Mouse (Mus musculus) hindbrain, embryonic 15.5 days (tissue): Measurements from ENCODE around the gene Aoc1. TPM values are rescaled to one million over a fixed set of nuclear protein-coding genes. Genes with fewer than 3 reads are reported as not detected.

Experiments used
- ATAC-seq: fragments of 200-750 bp; cut with Nextera tagmentation; 2 replicates; pipeline ENCODE4 v1.8.0; 2017; ENCODE audit warnings: low read depth, moderate number of reproducible peaks, moderate TSS enrichment; ENCODE audit not compliant: low FRiP score
- H3K27ac ChIP-seq: fragments of 300-500 bp; sonication (generic); replicated peaks from 2 replicates; pipeline ENCODE4 v1.5.1; 2015; ENCODE audit warnings: mild to moderate bottlenecking, inconsistent platforms
- H3K27me3 ChIP-seq: fragments of 300-500 bp; sonication (generic); 2 replicates; pipeline ENCODE4 v1.6.1; 2015; ENCODE audit warnings: control low read depth, inconsistent platforms
- H3K36me3 ChIP-seq: fragments of 300-500 bp; sonication (generic); 2 replicates; pipeline ENCODE4 v1.6.1; 2015; ENCODE audit warnings: control low read depth, inconsistent platforms
- H3K4me1 ChIP-seq: fragments of 300-500 bp; sonication (generic); replicated peaks from 2 replicates; pipeline ENCODE4 v1.6.1; 2015; ENCODE audit warnings: control low read depth, inconsistent platforms
- H3K4me2 ChIP-seq: fragments of 300-500 bp; sonication (generic); 2 replicates; pipeline ENCODE4 v1.6.1; 2015; ENCODE audit warnings: moderate library complexity, mild to moderate bottlenecking, inconsistent platforms
- H3K4me3 ChIP-seq: fragments of 300-500 bp; sonication (generic); 2 replicates; pipeline ENCODE4 v1.5.1; 2015; ENCODE audit warnings: mild to moderate bottlenecking, inconsistent platforms
- H3K9ac ChIP-seq: fragments of 300-500 bp; sonication (generic); 2 replicates; pipeline ENCODE4 v1.6.1; 2015; ENCODE audit warnings: inconsistent platforms
- H3K9me3 ChIP-seq: fragments of 300-500 bp; sonication (generic); 2 replicates; pipeline ENCODE4 v1.6.1; 2016; ENCODE audit warnings: control low read depth, inconsistent platforms
- whole genome bisulfite sequencing: fragments of 180-500 bp; shearing (Covaris S2); methylation state at CpG from one replicate; pipeline ENCODE4 v1.1.7; 2015; 5-methylcytosine and 5-hydroxymethylcytosine counted together
- polyA plus RNA-seq: library from polyadenylated mRNA; unstranded; fragments of >200 nt; fragmentation: Nextera tagmentation; extraction: Ambion mirVana; gene quantifications from 2 replicates; pipeline ENCODE4 v1.2.1, GENCODE M21; 2015

The Aoc1 gene
- polyA plus RNA-seq, 1 experiment from 2014 or later = not detected

- Histone ChIP-seq H3K4me3 (no peak overlapping the region), H3K27ac (no peak overlapping the region), H3K9me3 (no peaks in the 10 kb centered on the region), H3K4me1 (no peaks in the 10 kb centered on the region), H3K9ac (no peak overlapping the region), H3K36me3 (no peaks in the 10 kb centered on the region), H3K27me3 (no peaks in the 10 kb centered on the region), H3K4me2 (no peak overlapping the region)
- ATAC-seq = no peak
- WGBS = 73% methylated on average over 2 of the region's 2 CpGs
Measured at GRCm38 (mm10) chr6:48949596-48949995, 76.9 kb downstream of the Aoc1 start.

DNA sequence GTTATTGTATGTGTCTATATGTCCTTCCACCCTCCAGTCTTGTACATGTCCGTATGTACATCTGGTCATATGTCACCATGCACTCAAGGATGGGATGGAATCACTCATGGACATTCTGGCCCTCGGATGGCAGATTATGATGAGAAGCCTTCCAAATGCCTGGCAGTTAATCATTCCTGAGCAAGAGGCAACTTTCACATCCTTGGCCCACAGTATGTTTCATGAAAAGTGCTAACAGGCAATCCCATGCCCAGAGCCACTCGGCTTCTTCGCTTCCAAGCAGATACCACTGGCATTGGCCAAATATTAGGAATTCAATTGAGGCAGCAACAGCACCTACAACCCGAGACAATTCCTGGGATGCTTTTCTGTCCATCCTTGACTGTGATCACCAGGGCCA lies 78.0 kb downstream of the Aoc1 start:
- no peaks in the 10 kb centered on the region for H3K36me3 ChIP-seq
- H3K27ac ChIP-seq = no peak overlapping the region
- WGBS = 87% methylated on average over 5 of the region's 5 CpGs

DNA sequence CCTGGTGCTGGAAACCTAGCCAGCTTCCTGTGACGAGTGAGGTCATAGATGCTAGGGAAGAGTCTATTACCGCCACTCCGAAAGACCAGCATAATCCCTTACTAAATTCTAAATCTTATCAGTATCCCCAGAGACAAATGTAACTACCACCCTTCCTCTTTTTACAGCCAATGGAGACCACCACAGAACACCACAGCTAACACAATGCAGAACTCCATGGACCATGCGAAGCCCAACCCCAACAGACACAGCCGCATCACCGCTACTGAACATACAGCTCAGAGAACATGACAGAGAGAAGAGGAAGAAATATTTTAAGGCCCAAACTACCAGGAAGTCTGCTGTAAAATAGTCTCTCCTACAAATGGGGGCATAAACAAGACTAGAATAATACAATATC lies 78.9 kb downstream of the Aoc1 start:
- Histone ChIP-seq H3K27ac (no peak overlapping the region), H3K4me3 (no peak overlapping the region), H3K27me3 (no peaks in the 10 kb centered on the region), H3K9me3 (no peaks in the 10 kb centered on the region), H3K4me2 (no peak overlapping the region), H3K4me1 (no peaks in the 10 kb centered on the region), H3K36me3 (no peaks in the 10 kb centered on the region), H3K9ac (no peak overlapping the region)
- no peak for ATAC-seq
- WGBS = 93% methylated on average over 6 of the region's 6 CpGs

More for the DNA sequence above, 78.0 kb downstream of the Aoc1 start:
- Histone ChIP-seq H3K4me3 (no peak overlapping the region), H3K4me2 (no peak overlapping the region), H3K27me3 (no peaks in the 10 kb centered on the region), H3K9ac (no peak overlapping the region), H3K4me1 (no peaks in the 10 kb centered on the region), H3K9me3 (no peaks in the 10 kb centered on the region)
- ATAC-seq = no peak

GRCm38 (mm10) chr6:48953220-48953619 lies 80.5 kb downstream of the Aoc1 start:
- no peaks in the 10 kb centered on the region for H3K36me3 ChIP-seq
- H3K9me3 ChIP-seq = no peaks in the 10 kb centered on the region
- H3K27me3 ChIP-seq = no peaks in the 10 kb centered on the region
- ATAC-seq = no peak
- H3K9ac ChIP-seq = no peak overlapping the region
- no peak overlapping the region for H3K4me3 ChIP-seq
- no peak overlapping the region for H3K4me2 ChIP-seq
- no peak overlapping the region for H3K27ac ChIP-seq
- H3K4me1 ChIP-seq = no peaks in the 10 kb centered on the region
- WGBS = 86% methylated on average over 5 of the region's 5 CpGs

DNA sequence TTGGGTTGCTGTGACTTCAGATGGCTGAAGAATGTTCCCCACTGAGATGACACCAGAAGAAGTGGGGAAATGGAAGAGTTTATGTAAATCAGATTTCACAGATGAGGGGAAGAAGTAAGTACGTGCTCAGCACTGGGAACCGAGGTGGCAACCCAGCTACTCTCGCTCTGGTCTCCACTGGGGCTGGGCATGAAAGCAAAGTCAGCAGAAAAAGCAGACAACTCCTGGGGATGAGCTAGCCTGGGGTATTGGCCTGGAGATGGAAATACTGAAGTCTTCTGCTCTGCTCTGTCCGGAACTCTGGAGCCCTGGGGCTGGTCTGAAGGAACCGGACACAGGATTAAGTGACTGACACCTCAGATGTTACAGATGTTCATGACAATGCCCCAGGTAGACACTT lies 81.5 kb downstream of the Aoc1 start:
- no peak for ATAC-seq
- H3K9me3 ChIP-seq = no peaks in the 10 kb centered on the region
- H3K9ac ChIP-seq = no peak overlapping the region
- no peak overlapping the region for H3K4me2 ChIP-seq
- H3K27me3 ChIP-seq = no peaks in the 10 kb centered on the region
- 78% methylated on average over 5 of the region's 5 CpGs for WGBS
- no peaks in the 10 kb centered on the region for H3K4me1 ChIP-seq
- no peaks in the 10 kb centered on the region for H3K36me3 ChIP-seq
- no peak overlapping the region for H3K4me3 ChIP-seq
- H3K27ac ChIP-seq = no peak overlapping the region

- Histone ChIP-seq H3K27me3 (no peaks in the 10 kb centered on the region), H3K4me3 (no peak overlapping the region), H3K4me1 (no peaks in the 10 kb centered on the region), H3K4me2 (no peak overlapping the region), H3K9me3 (no peaks in the 10 kb centered on the region), H3K9ac (no peak overlapping the region), H3K36me3 (no peaks in the 10 kb centered on the region), H3K27ac (no peak overlapping the region)
- WGBS = 50% methylated on average over 1 of the region's 1 CpGs
- no peak for ATAC-seq
Measured at GRCm38 (mm10) chr6:48954946-48955345, 82.2 kb downstream of the Aoc1 start.

DNA sequence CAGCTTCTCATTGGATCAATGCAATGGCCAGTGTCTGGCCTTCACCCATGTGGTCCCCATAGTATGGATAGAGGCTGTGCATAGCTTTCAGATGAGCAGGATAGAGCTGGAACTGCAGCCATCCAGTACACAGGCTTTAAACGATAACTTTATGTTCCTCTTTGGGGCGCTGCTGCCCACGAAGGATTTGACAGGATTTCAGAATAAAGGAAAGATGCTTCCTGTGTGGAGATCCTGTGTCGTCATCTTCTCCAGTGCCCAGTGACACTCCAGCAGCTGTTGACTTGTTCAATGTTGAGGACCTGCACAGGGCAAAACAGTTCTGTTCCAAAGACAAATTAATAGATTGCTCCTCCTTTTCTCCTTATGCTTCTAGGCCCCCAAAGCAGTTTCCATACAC lies 84.1 kb downstream of the Aoc1 start:
- no peaks in the 10 kb centered on the region for H3K27me3 ChIP-seq
- H3K27ac ChIP-seq = no peak overlapping the region
- H3K4me2 ChIP-seq = no peak overlapping the region
- 85% methylated on average over 4 of the region's 4 CpGs for WGBS
- ATAC-seq = no peak
- H3K4me3 ChIP-seq = no peak overlapping the region
- H3K4me1 ChIP-seq = no peaks in the 10 kb centered on the region
- no peaks in the 10 kb centered on the region for H3K36me3 ChIP-seq
- H3K9ac ChIP-seq = no peak overlapping the region
- no peaks in the 10 kb centered on the region for H3K9me3 ChIP-seq

DNA sequence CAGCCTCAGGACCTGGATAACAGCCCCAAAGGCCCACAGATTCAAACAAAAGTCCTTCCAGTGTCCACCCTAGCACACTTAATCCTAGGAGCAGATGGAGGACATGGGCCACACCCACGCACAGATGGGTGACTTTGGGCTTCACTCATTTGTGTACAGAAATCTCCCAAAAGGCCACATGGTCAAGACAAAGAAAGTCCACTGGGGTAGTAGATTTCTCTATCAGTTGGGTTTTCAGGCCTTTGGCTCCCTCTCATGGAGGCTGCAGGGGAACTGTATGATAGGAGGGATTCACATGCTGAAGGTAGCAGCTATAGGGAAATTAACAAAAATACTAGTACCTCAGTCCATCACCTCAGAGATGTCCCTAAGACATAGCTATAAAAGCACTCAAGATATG lies 85.4 kb downstream of the Aoc1 start:
- Histone ChIP-seq H3K4me2 (no peak overlapping the region), H3K27me3 (no peaks in the 10 kb centered on the region), H3K4me3 (no peak overlapping the region), H3K9ac (no peak overlapping the region), H3K9me3 (no peaks in the 10 kb centered on the region), H3K36me3 (no peaks in the 10 kb centered on the region), H3K4me1 (no peaks in the 10 kb centered on the region), H3K27ac (no peak overlapping the region)
- WGBS = 39% methylated on average over 1 of the region's 1 CpGs
- ATAC-seq = peak; percentile 45; the same call in 1 of the 2 replicates

Other genes starting within 250 kb of the Aoc1 start
- 26.4 and 27.1 TPM in 2 replicates for gene AI854703, start 246.1 kb upstream of the Aoc1 start, polyA plus RNA-seq
- gene Gimap8, start 225.7 kb upstream of the Aoc1 start, polyA plus RNA-seq = 0.56 TPM in 2 replicates
- gene Gimap9, start 196.8 kb upstream of the Aoc1 start, polyA plus RNA-seq = 1.6 and 1.7 TPM in 2 replicates
- gene Gimap4, start 188.3 kb upstream of the Aoc1 start, polyA plus RNA-seq = 1.1 and 1.4 TPM in 2 replicates
- 7.5 and 7.9 TPM in 2 replicates for gene Gimap6, start 164.7 kb upstream of the Aoc1 start, polyA plus RNA-seq
- gene Gm28053, start 154.3 kb upstream of the Aoc1 start, polyA plus RNA-seq = 0.66 and 1.1 TPM in 2 replicates
- gene Gimap7, start 154.3 kb upstream of the Aoc1 start, polyA plus RNA-seq = not detected in 2 replicates
- 6.5 and 6.7 TPM in 2 replicates for gene Gimap1, start 133.8 kb upstream of the Aoc1 start, polyA plus RNA-seq
- 1.2 and 2.3 TPM in 2 replicates for gene Gimap5, start 126.7 kb upstream of the Aoc1 start, polyA plus RNA-seq
- not detected in 2 replicates for gene Gimap3, start 102.0 kb upstream of the Aoc1 start, polyA plus RNA-seq
- gene Tmem176a, start 32.0 kb upstream of the Aoc1 start, polyA plus RNA-seq = 23.0 and 27.2 TPM in 2 replicates
- 111 and 139 TPM in 2 replicates for gene Tmem176b, start 31.4 kb upstream of the Aoc1 start, polyA plus RNA-seq
- not detected in 2 replicates for gene 1600015I10Rik, start 57.0 kb downstream of the Aoc1 start, polyA plus RNA-seq
- not detected in 2 replicates for gene Doxl2, start 102.1 kb downstream of the Aoc1 start, polyA plus RNA-seq
- not detected in 2 replicates for gene Svs1, start 114.0 kb downstream of the Aoc1 start, polyA plus RNA-seq
- gene Gpnmb, start 163.7 kb downstream of the Aoc1 start, polyA plus RNA-seq = 0.23 and 1.4 TPM in 2 replicates
- gene Malsu1, start 200.9 kb downstream of the Aoc1 start, polyA plus RNA-seq = 62.1 and 68.5 TPM in 2 replicates